Mouse (Mus musculus) neural tube, embryonic 14.5 days (tissue): ENCODE data around the gene Anks1b. TPM values are rescaled to one million over a fixed set of nuclear protein-coding genes. Genes with fewer than 3 reads are reported as not detected.
A peak's percentile ranks its signal among the peaks of the same experiment; 100 is the strongest.

ENCODE experiments used
- ATAC-seq: fragments of 200-750 bp; cut with Nextera tagmentation; 2 replicates; pipeline ENCODE4 v1.8.0; 2017; ENCODE audit warnings: low read depth, mild to moderate bottlenecking, moderate TSS enrichment, moderate library complexity
- H3K27ac ChIP-seq: fragments of 300-500 bp; sonication (generic); 2 replicates; pipeline ENCODE4 v1.5.1; 2014; ENCODE audit warnings: low read depth, mild to moderate bottlenecking, control low read depth, low read length, moderate library complexity, mixed read lengths
- H3K27me3 ChIP-seq: fragments of 300-500 bp; sonication (generic); 2 replicates; pipeline ENCODE4 v1.6.1; 2014; ENCODE audit warnings: low read length; ENCODE audit not compliant: control insufficient read depth, insufficient read depth
- H3K36me3 ChIP-seq: fragments of 300-500 bp; sonication (generic); 2 replicates; pipeline ENCODE4 v1.6.1; 2014; ENCODE audit warnings: low read length, mixed read lengths; ENCODE audit not compliant: control insufficient read depth, insufficient read depth
- H3K4me1 ChIP-seq: fragments of 300-500 bp; sonication (generic); 2 replicates; pipeline ENCODE4 v1.6.1; 2014; ENCODE audit warnings: low read length; ENCODE audit not compliant: control insufficient read depth, insufficient read depth
- H3K4me2 ChIP-seq: fragments of 300-500 bp; sonication (generic); 2 replicates; pipeline ENCODE4 v1.6.1; 2014; ENCODE audit warnings: mild to moderate bottlenecking, low read depth, low read length, control low read depth
- H3K4me3 ChIP-seq: fragments of 300-500 bp; sonication (generic); 2 replicates; pipeline ENCODE4 v1.5.1; 2014; ENCODE audit warnings: low read depth, low read length, control low read depth, mixed read lengths
- H3K9ac ChIP-seq: fragments of 300-500 bp; sonication (generic); replicated peaks from 2 replicates; pipeline ENCODE4 v1.6.1; 2014; ENCODE audit warnings: low read depth, mild to moderate bottlenecking, control low read depth, low read length, mixed read lengths
- H3K9me3 ChIP-seq: fragments of 300-500 bp; sonication (generic); 2 replicates; pipeline ENCODE4 v1.6.1; 2016; ENCODE audit warnings: low read length; ENCODE audit not compliant: control insufficient read depth
- WGBS: fragments of 180-500 bp; shearing (Covaris S2); extraction: QIAGEN DNeasy Blood & Tissue Kit; methylation state at CpG from one replicate; pipeline ENCODE4 v1.1.7; 2014; 5-methylcytosine and 5-hydroxymethylcytosine counted together
- polyA plus RNA-seq: library from polyadenylated mRNA; unstranded; fragments of >200 nt; fragmentation: Nextera tagmentation; extraction: Ambion mirVana; gene quantifications from 2 replicates; pipeline ENCODE4 v1.2.1, GENCODE M21; 2014

Anks1b gene
- polyA plus RNA-seq, 1 experiment from 2014 or later: 79.1 TPM

- Histone ChIP-seq H3K36me3 (no peaks in the 10 kb centered on the region), H3K4me1 (no peaks in the 10 kb centered on the region), H3K27ac (no peak overlapping the region), H3K4me3 (no peak overlapping the region), H3K9ac (no peak overlapping the region), H3K9me3 (no peaks in the 10 kb centered on the region), H3K4me2 (no peak overlapping the region), H3K27me3 (no peaks in the 10 kb centered on the region)
- no peak for ATAC-seq
- 83% methylated on average over 1 of the region's 1 CpGs for WGBS
Observed at GRCm38 (mm10) chr10:89917141-89917540, 43.8 kb downstream of the Anks1b start.

DNA sequence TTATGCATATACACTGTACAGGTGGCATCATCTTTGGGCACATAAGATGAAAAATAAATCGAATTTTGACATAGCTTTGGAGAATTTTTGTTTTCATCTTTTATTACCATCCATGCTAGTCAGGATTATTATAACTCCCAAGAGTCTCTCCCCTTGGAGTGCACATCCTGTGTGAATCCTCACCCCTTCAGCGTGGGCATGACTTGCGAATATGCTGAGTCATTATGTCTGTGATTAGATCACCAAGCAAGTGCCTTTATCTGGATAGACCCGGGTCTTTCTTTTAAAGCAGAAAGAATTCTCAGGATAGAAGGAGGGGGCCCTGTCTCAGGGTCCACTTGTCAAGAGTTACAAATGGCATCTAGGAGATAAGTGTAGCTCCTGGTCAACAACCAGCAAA, 48.7 kb downstream of the Anks1b start:
- Histone ChIP-seq H3K27ac (no peak overlapping the region), H3K9me3 (peaks cover 6% of the 10 kb centered on the region), H3K4me3 (no peak overlapping the region), H3K4me1 (no peaks in the 10 kb centered on the region), H3K36me3 (no peaks in the 10 kb centered on the region), H3K4me2 (no peak overlapping the region), H3K9ac (no peak overlapping the region), H3K27me3 (no peaks in the 10 kb centered on the region)
- WGBS: 87% methylated on average over 4 of the region's 4 CpGs
- no peak for ATAC-seq

DNA sequence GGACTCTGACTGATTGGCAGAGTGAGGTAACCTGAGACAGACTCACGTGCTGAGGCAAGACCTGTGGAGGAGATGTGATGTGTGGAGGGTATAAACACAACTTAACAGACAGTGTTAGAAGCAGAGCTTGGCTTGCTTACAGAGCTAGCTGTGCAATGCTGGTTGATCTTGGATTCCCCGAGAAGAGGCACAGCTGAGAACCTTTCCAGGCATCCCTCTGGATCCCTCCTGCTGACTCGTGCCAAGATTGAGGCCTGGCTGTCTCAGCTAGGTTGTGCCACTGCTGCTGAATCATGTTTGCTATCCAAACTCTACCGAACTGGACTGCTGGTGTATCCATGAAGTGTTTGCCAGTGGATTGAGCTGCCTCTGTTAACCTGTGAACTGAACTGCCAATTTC, 68.9 kb downstream of the Anks1b start:
- H3K9me3 ChIP-seq: no peaks in the 10 kb centered on the region
- H3K4me2 ChIP-seq: no peak overlapping the region
- WGBS: 85% methylated on average over 4 of the region's 4 CpGs
- no peak overlapping the region for H3K4me3 ChIP-seq
- H3K36me3 ChIP-seq: no peaks in the 10 kb centered on the region
- H3K4me1 ChIP-seq: no peaks in the 10 kb centered on the region
- H3K27me3 ChIP-seq: no peaks in the 10 kb centered on the region
- no peak overlapping the region for H3K27ac ChIP-seq
- no peak overlapping the region for H3K9ac ChIP-seq
- ATAC-seq: no peak

- Histone ChIP-seq H3K27ac (no peak overlapping the region), H3K9ac (no peak overlapping the region), H3K9me3 (no peaks in the 10 kb centered on the region), H3K4me2 (no peak overlapping the region), H3K4me3 (no peak overlapping the region), H3K36me3 (no peaks in the 10 kb centered on the region), H3K4me1 (no peaks in the 10 kb centered on the region), H3K27me3 (no peaks in the 10 kb centered on the region)
- ATAC-seq: no peak
- WGBS: 97% methylated on average over 1 of the region's 1 CpGs
Observed at GRCm38 (mm10) chr10:89946636-89947349, 73.5 kb downstream of the Anks1b start.

DNA sequence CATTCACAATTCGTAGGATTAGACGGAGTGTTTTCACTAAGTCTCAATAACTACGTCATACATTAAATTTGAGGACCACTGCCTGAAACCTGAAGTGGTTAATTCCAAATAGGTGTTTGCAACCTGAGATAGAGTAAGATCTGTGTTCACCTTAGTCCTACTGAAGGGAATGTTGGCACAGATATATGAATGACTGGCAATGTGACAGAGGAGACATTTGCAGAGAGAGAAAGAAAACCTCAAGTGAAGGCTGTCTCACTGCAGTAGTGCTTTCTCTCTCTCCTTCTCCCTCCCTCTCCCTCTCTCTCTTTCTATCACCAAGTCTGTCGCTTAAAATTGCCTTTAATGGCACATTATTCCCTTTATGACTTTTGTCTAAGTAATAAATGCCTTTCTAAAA, 101.1 kb downstream of the Anks1b start:
- no peak overlapping the region for H3K4me2 ChIP-seq
- no peaks in the 10 kb centered on the region for H3K27me3 ChIP-seq
- no peak overlapping the region for H3K27ac ChIP-seq
- H3K4me3 ChIP-seq: no peak overlapping the region
- H3K36me3 ChIP-seq: no peaks in the 10 kb centered on the region
- 80% methylated on average over 4 of the region's 4 CpGs for WGBS
- H3K9ac ChIP-seq: no peak overlapping the region
- H3K9me3 ChIP-seq: no peaks in the 10 kb centered on the region
- ATAC-seq: no peak
- no peaks in the 10 kb centered on the region for H3K4me1 ChIP-seq

GRCm38 (mm10) chr10:89975431-89975841, 102.1 kb downstream of the Anks1b start:
- H3K27me3 ChIP-seq: no peaks in the 10 kb centered on the region
- H3K27ac ChIP-seq: no peak overlapping the region
- H3K4me1 ChIP-seq: no peaks in the 10 kb centered on the region
- no peaks in the 10 kb centered on the region for H3K9me3 ChIP-seq
- no peak overlapping the region for H3K9ac ChIP-seq
- no peak overlapping the region for H3K4me2 ChIP-seq
- no peaks in the 10 kb centered on the region for H3K36me3 ChIP-seq
- no peak overlapping the region for H3K4me3 ChIP-seq
- ATAC-seq: peak; percentile 78; the same call in 1 of the 2 replicates
- 69% methylated on average over 3 of the region's 3 CpGs for WGBS

DNA sequence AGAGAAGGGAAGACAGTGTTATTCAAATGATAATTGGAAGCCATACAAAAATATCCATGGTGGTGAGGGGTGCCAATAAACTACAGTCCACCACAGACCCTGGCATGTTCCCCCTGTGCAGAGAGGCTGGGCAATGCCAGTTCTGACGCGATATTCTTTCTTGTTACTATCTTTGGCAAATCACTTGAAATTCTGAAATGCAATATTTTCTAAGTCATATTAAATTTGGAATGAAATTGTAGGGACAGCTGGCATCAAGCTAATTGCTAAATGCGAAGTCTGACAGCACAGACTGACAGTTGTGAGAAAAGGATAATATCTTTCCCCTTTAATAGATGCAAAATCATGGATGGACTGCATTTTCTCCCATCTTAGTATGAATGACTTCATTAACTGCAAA, 103.3 kb downstream of the Anks1b start:
- Histone ChIP-seq H3K36me3 (no peaks in the 10 kb centered on the region), H3K4me3 (no peak overlapping the region), H3K4me1 (no peaks in the 10 kb centered on the region), H3K9me3 (no peaks in the 10 kb centered on the region), H3K27ac (no peak overlapping the region), H3K9ac (no peak overlapping the region), H3K4me2 (no peak overlapping the region), H3K27me3 (no peaks in the 10 kb centered on the region)
- 92% methylated on average over 3 of the region's 3 CpGs for whole genome bisulfite sequencing
- no peak for ATAC-seq

DNA sequence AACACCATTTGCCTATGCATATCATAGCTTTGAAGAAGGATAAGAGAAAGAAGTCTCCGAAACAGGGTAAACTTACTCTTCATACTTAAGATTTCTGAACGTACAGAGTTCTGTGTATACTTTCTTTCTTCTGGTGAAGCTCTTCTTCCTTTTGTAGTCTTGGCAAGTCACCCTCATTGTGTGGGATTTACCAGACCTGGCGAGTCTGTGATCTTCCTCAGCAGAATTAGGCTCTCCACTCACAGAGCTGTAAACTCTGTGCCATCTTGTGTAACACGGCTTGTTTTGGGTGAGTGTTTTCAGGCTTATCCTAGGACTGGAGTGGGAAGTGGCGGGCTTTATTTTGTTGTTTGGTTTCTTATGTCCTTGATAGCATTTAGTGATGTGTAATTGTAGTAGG, 120.9 kb downstream of the Anks1b start:
- Histone ChIP-seq H3K4me1 (no peaks in the 10 kb centered on the region), H3K9ac (no peak overlapping the region), H3K4me3 (no peak overlapping the region), H3K36me3 (no peaks in the 10 kb centered on the region), H3K4me2 (no peak overlapping the region), H3K27me3 (no peaks in the 10 kb centered on the region), H3K27ac (no peak overlapping the region), H3K9me3 (no peaks in the 10 kb centered on the region)
- WGBS: 88% methylated on average over 5 of the region's 5 CpGs
- no peak for ATAC-seq

DNA sequence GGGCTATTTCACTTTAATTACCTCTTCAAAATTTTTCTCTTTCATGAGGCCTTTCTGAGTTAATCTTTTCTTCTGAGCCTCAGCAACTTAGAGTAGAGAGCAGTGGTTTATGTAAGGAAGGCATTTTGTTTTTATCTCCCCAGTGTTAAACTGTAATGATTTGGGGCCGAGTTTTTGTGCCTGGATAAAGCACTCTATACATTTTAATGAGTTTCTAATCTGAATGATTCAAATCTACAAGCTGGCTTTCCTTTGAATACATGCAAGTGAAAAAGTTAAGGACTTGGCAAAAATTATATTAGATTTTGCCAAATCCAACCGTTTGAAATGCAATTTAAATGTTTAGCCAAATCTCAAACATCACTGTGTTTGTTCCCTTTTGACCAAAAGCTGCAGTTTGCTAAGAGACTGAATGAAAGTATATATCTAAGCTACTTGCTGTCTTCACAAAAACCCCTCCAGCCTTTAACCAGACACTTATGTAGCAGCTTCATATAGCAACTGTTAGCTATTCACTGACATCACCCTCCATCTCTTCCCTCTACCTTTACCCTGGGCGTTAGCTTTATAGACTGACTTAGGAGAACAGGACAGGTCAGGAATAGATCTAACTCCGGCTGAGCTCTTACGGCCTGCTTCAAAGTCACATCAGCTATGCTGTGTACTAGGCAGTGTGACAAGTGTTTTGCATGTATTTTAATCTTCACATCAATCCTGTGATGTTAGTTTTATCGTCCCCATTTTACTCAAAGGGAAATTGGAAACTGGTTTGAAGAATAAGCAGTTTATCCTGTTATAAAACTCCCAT, 122.5 kb downstream of the Anks1b start:
- no peaks in the 10 kb centered on the region for H3K27me3 ChIP-seq
- no peak overlapping the region for H3K4me2 ChIP-seq
- WGBS: 74% methylated on average over 6 of the region's 6 CpGs
- no peak overlapping the region for H3K4me3 ChIP-seq
- no peak overlapping the region for H3K27ac ChIP-seq
- H3K36me3 ChIP-seq: no peaks in the 10 kb centered on the region
- no peak for ATAC-seq
- H3K4me1 ChIP-seq: no peaks in the 10 kb centered on the region
- no peaks in the 10 kb centered on the region for H3K9me3 ChIP-seq
- H3K9ac ChIP-seq: no peak overlapping the region
